Mouse (Mus musculus) gastrocnemius, adult 2 months (tissue): ENCODE results near the gene Theg. TPM values are rescaled to one million over a fixed set of nuclear protein-coding genes. Genes with fewer than 3 reads are reported as not detected.
A peak's percentile ranks its signal among the peaks of the same experiment; 100 is the strongest.

Source experiments
- DNase-seq: peaks from one replicate; pipeline ENCODE4 v3.0.0; 2022
- H3K27ac ChIP-seq: fragments of 200-600 bp; 2 replicates; pipeline ENCODE4 v1.8.1; 2022; ENCODE audit warnings: mild to moderate bottlenecking
- H3K4me3 ChIP-seq: fragments of 200-600 bp; 2 replicates; pipeline ENCODE4 v1.8.1; 2022; ENCODE audit warnings: mild to moderate bottlenecking, moderate library complexity
- CTCF ChIP-seq: fragments of 200-600 bp; IDR thresholded peaks from 2 replicates; pipeline ENCODE4 v1.8.1; 2022; ENCODE audit warnings: antibody characterized with exemption, mild to moderate bottlenecking, moderate library complexity
- intact Hi-C: fragments of 180-260 bp; cut with DNase I; formaldehyde crosslinking; loops from one replicate; pipeline ENCODE4 v1.15.1; 2025
- total RNA-seq, 2 experiments: library from RNA; stranded (reverse); gene quantifications; 2 replicates each; pipeline ENCODE4 v1.2.3; 2021

The Theg gene
- total RNA-seq, 2 experiments from 2014 or later: not detected

GRCm38 (mm10) chr10:79612192-79613135 is 25.3 kb upstream of the Theg start:
- Histone ChIP-seq H3K27ac (no peak overlapping the region), H3K4me3 (peak overlapping the region; percentile 36)
- intact Hi-C loops: loop anchor here (5.0 kb wide), 1 partner anchor 35 kb away; the partner anchor contains the start of gene Odf3l2
- peak; percentile 52 for TF ChIP-seq CTCF
- DNase-seq: peak; percentile 57

- H3K27ac ChIP-seq: no peak overlapping the region
- intact Hi-C loops: loop anchor here (5.0 kb wide), 1 partner anchor 36 kb away; the partner anchor contains the start of gene Odf3l2
- no peak overlapping the region for H3K4me3 ChIP-seq
- DNase-seq: no peak
- TF ChIP-seq CTCF: no peak
Measured at GRCm38 (mm10) chr10:79611296-79611695, 24.2 kb upstream of the Theg start.

- no peak for TF ChIP-seq CTCF
- Histone ChIP-seq H3K4me3 (no peak overlapping the region), H3K27ac (no peak overlapping the region)
- no peak for DNase-seq
- intact Hi-C loops: no loop called here
Measured at GRCm38 (mm10) chr10:79609276-79609675, 22.1 kb upstream of the Theg start.

GRCm38 (mm10) chr10:79607892-79608291 is 20.8 kb upstream of the Theg start:
- Histone ChIP-seq H3K4me3 (no peak overlapping the region), H3K27ac (no peak overlapping the region)
- DNase-seq: no peak
- intact Hi-C loops: no loop called here
- TF ChIP-seq CTCF: no peak

DNA sequence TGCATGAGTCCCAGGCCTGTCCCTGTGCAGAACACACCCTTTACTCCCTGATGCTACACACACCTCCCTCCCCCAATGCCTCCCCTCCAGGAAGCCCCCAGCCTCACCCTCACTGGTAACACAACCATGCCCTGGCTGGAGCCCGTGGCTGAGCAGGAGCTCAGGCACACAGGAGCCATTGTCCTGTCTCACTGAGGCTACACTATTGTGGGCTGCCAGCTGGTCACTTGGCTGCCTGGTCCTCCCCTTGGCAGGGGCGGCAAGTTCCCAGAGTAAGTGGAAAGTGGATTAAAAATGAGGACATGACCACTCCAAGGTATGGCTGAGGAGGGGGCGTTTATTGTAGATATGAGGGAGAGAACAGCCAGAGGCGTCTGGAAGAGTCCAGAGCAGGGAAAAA is 19.4 kb upstream of the Theg start:
- intact Hi-C loops: no loop called here
- Histone ChIP-seq H3K4me3 (no peak overlapping the region), H3K27ac (no peak overlapping the region)
- no peak for TF ChIP-seq CTCF
- no peak for DNase-seq

DNA sequence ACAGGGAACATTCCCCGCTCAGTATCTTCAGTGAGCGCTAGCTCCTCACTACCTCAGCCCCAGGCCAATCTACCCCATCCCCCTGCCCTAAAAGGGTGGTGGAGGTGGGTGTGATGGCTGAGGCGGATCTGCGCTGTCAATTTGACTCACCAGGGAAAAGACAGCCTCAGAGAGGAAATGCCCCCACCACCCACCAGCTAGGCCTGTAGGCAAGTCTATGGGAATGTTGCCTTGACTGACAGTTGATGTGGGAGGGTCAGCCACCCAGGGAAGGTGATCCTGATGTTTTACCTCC is 10.8 kb upstream of the Theg start:
- DNase-seq: no peak
- H3K27ac ChIP-seq: no peak overlapping the region
- intact Hi-C loops: no loop called here
- H3K4me3 ChIP-seq: no peak overlapping the region
- TF ChIP-seq CTCF: no peak

GRCm38 (mm10) chr10:79597051-79597935 is 10.2 kb upstream of the Theg start:
- H3K4me3 ChIP-seq: no peak overlapping the region
- intact Hi-C loops: no loop called here
- no peak overlapping the region for H3K27ac ChIP-seq
- no peak for DNase-seq
- TF ChIP-seq CTCF: no peak

GRCm38 (mm10) chr10:79595590-79595929 is 8.4 kb upstream of the Theg start:
- DNase-seq: no peak
- Histone ChIP-seq H3K4me3 (no peak overlapping the region), H3K27ac (no peak overlapping the region)
- no peak for TF ChIP-seq CTCF
- intact Hi-C loops: loop anchor here (1.0 to 2.0 kb wide), 2 partner anchors 69 to 73 kb away; partner anchors contain the start of genes Madcam1 and Tpgs1

DNA sequence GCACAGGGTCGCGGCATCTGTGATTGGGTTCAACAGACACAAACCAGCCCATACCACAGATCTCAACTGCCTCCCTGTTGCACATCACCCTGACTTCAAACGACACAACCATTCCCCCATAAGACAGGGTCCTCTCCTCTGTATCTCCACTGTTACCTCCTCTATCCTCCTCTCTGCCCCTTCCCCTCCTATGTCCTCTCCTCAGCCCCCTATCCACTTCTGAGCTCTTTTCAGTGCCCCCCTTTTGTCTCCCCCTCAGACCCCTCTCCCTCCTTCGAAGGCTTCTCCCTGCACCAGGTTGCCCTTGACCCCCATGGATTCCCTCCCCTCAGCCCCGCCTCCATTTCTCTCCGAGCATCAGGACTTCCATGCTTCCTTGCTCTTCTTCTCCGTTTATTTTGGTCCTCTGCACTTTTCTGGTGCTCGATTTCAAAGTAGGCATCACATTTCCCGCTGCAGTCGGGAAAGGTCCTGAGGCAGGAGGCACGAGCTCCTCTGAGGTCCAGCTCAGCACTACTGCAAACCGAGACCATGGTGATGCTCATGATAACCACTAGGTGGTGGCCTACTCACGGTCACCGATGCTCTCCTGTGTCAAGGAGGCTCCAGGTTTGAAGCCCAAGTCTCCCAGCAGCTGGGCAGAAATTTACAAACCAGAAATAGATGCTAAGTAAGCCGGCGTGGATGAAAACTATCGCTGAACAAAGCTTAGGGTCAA is 7.9 kb upstream of the Theg start:
- no peak overlapping the region for H3K27ac ChIP-seq
- DNase-seq: peak; percentile 62
- intact Hi-C loops: loop anchor here (1.0 to 2.0 kb wide), 2 partner anchors 69 to 74 kb away; partner anchors contain the start of genes Madcam1 and Tpgs1
- no peak overlapping the region for H3K4me3 ChIP-seq
- peak; percentile 92 for TF ChIP-seq CTCF

DNA sequence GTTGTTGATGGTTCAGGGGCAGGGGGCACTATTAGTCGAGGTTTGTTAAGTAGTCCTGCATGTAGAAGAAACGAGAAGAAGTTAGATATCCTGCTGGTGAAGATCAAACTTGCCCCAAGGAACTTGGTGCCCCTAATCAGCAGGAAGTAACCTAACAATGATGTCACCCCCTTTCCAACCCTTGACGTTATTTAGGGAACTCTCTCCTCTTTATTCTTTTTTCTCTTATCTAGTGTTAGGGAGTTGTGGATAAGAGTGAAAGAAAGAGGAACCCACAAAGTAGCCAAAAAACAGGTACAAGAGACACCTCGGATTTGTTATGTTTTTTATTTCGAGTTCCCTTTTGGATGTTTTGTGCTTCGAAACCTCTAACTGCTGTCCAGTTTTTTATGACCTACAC is 7.0 kb upstream of the Theg start:
- no peak for DNase-seq
- no peak overlapping the region for H3K27ac ChIP-seq
- no peak for TF ChIP-seq CTCF
- H3K4me3 ChIP-seq: no peak overlapping the region
- intact Hi-C loops: loop anchor here (2.0 kb wide), 1 partner anchor 75 kb away; the partner anchor contains the start of gene Tpgs1

- no peak for DNase-seq
- Histone ChIP-seq H3K4me3 (no peak overlapping the region), H3K27ac (no peak overlapping the region)
- TF ChIP-seq CTCF: no peak
- intact Hi-C loops: no loop called here
Measured at GRCm38 (mm10) chr10:79590702-79591101, 3.6 kb upstream of the Theg start.

GRCm38 (mm10) chr10:79587752-79588126 is 608 bp upstream of the Theg start:
- no peak for TF ChIP-seq CTCF
- no peak for DNase-seq
- Histone ChIP-seq H3K27ac (no peak overlapping the region), H3K4me3 (no peak overlapping the region)
- intact Hi-C loops: no loop called here

- no peak overlapping the region for H3K4me3 ChIP-seq
- no peak for TF ChIP-seq CTCF
- no peak overlapping the region for H3K27ac ChIP-seq
- DNase-seq: no peak
- intact Hi-C loops: no loop called here
Measured at GRCm38 (mm10) chr10:79586243-79586642, 888 bp downstream of the Theg start.
